Mouse (Mus musculus): ENCODE results near the gene Gm960. TPM values are rescaled to one million over a fixed set of nuclear protein-coding genes. Genes with fewer than 3 reads are reported as not detected.

Gm960 gene
- polyA plus RNA-seq, 1 experiment from 2014 or later = 1.2 TPM

- H3K9ac ChIP-seq (ENCODE audit: low read length) = no peak overlapping the region
- no peak overlapping the region for H3K4me3 ChIP-seq (replicated peaks; ENCODE audit: low read length)
- ATAC-seq (ENCODE audit: insufficient read depth, low FRiP score) = no peak
- H3K27me3 ChIP-seq (ENCODE audit: control insufficient read depth, insufficient read depth, low read length) = peaks cover 23% of the 10 kb centered on the region
- no peaks in the 10 kb centered on the region for H3K36me3 ChIP-seq (ENCODE audit: control insufficient read depth, insufficient read depth, low read length)
- peaks cover 7% of the 10 kb centered on the region for H3K4me1 ChIP-seq (ENCODE audit: control insufficient read depth, insufficient read depth, low read length)
- H3K27ac ChIP-seq (ENCODE audit: low read length) = no peak overlapping the region
- no peaks in the 10 kb centered on the region for H3K9me3 ChIP-seq (replicated peaks; ENCODE audit: control insufficient read depth, low read length)
- 94% methylated on average over 2 of the region's 2 CpGs for WGBS
- H3K4me2 ChIP-seq (ENCODE audit: low read depth, low read length) = no peak overlapping the region
These were observed 18.8 kb upstream of the Gm960 start for GRCm38 (mm10) chr19:4717281-4717680.

GRCm38 (mm10) chr19:4716756-4717155, 18.3 kb upstream of the Gm960 start:
- Histone ChIP-seq H3K36me3 (ENCODE audit: control insufficient read depth, insufficient read depth, low read length) (no peaks in the 10 kb centered on the region), H3K4me1 (ENCODE audit: control insufficient read depth, insufficient read depth, low read length) (peaks cover 10% of the 10 kb centered on the region), H3K4me3 (replicated peaks; ENCODE audit: low read length) (no peak overlapping the region), H3K4me2 (ENCODE audit: low read depth, low read length) (no peak overlapping the region), H3K9ac (ENCODE audit: low read length) (no peak overlapping the region), H3K27me3 (ENCODE audit: control insufficient read depth, insufficient read depth, low read length) (peaks cover 28% of the 10 kb centered on the region), H3K9me3 (replicated peaks; ENCODE audit: control insufficient read depth, low read length) (no peaks in the 10 kb centered on the region), H3K27ac (ENCODE audit: low read length) (no peak overlapping the region)
- 97% methylated on average over 14 of the region's 14 CpGs for WGBS
- ATAC-seq (ENCODE audit: insufficient read depth, low FRiP score) = no peak

- Histone ChIP-seq H3K4me2 (ENCODE audit: low read depth, low read length) (no peak overlapping the region), H3K9ac (ENCODE audit: low read length) (no peak overlapping the region), H3K9me3 (replicated peaks; ENCODE audit: control insufficient read depth, low read length) (no peaks in the 10 kb centered on the region), H3K27ac (ENCODE audit: low read length) (no peak overlapping the region), H3K4me3 (replicated peaks; ENCODE audit: low read length) (no peak overlapping the region), H3K36me3 (ENCODE audit: control insufficient read depth, insufficient read depth, low read length) (no peaks in the 10 kb centered on the region), H3K4me1 (ENCODE audit: control insufficient read depth, insufficient read depth, low read length) (peaks cover 9% of the 10 kb centered on the region), H3K27me3 (ENCODE audit: control insufficient read depth, insufficient read depth, low read length) (peaks cover 43% of the 10 kb centered on the region)
- WGBS = 63% methylated on average over 3 of the region's 3 CpGs
- no peak for ATAC-seq (ENCODE audit: insufficient read depth, low FRiP score)
These were observed 15.4 kb upstream of the Gm960 start for GRCm38 (mm10) chr19:4713886-4714285.

GRCm38 (mm10) chr19:4712781-4713526, 14.5 kb upstream of the Gm960 start:
- peaks cover 43% of the 10 kb centered on the region for H3K27me3 ChIP-seq (ENCODE audit: control insufficient read depth, insufficient read depth, low read length)
- ATAC-seq (ENCODE audit: insufficient read depth, low FRiP score) = no peak
- H3K9ac ChIP-seq (ENCODE audit: low read length) = no peak overlapping the region
- peak overlapping the region; percentile 57 for H3K4me3 ChIP-seq (replicated peaks; ENCODE audit: low read length)
- peaks cover 7% of the 10 kb centered on the region for H3K4me1 ChIP-seq (ENCODE audit: control insufficient read depth, insufficient read depth, low read length)
- no peak overlapping the region for H3K27ac ChIP-seq (ENCODE audit: low read length)
- H3K4me2 ChIP-seq (ENCODE audit: low read depth, low read length) = peak overlapping the region; percentile 100
- no peaks in the 10 kb centered on the region for H3K9me3 ChIP-seq (replicated peaks; ENCODE audit: control insufficient read depth, low read length)
- 47% methylated on average over 13 of the region's 13 CpGs for WGBS
- no peaks in the 10 kb centered on the region for H3K36me3 ChIP-seq (ENCODE audit: control insufficient read depth, insufficient read depth, low read length)

- Histone ChIP-seq H3K4me3 (replicated peaks; ENCODE audit: low read length) (peak overlapping the region; percentile 57), H3K27me3 (ENCODE audit: control insufficient read depth, insufficient read depth, low read length) (peaks cover 43% of the 10 kb centered on the region), H3K36me3 (ENCODE audit: control insufficient read depth, insufficient read depth, low read length) (no peaks in the 10 kb centered on the region), H3K4me2 (ENCODE audit: low read depth, low read length) (peak overlapping the region; percentile 100), H3K9ac (ENCODE audit: low read length) (peak overlapping the region; percentile 73), H3K9me3 (replicated peaks; ENCODE audit: control insufficient read depth, low read length) (no peaks in the 10 kb centered on the region), H3K27ac (ENCODE audit: low read length) (no peak overlapping the region), H3K4me1 (ENCODE audit: control insufficient read depth, insufficient read depth, low read length) (peaks cover 7% of the 10 kb centered on the region)
- WGBS = 1% methylated on average over 53 of the region's 60 CpGs
- peak; percentile 50; the same call in 1 of the 2 replicates for ATAC-seq (ENCODE audit: insufficient read depth, low FRiP score)
These were observed 13.8 kb upstream of the Gm960 start for GRCm38 (mm10) chr19:4712156-4712780.

GRCm38 (mm10) chr19:4711601-4712155, 13.2 kb upstream of the Gm960 start:
- peak overlapping the region; percentile 57 for H3K4me3 ChIP-seq (replicated peaks; ENCODE audit: low read length)
- H3K4me1 ChIP-seq (ENCODE audit: control insufficient read depth, insufficient read depth, low read length) = peaks cover 7% of the 10 kb centered on the region
- no peak overlapping the region for H3K27ac ChIP-seq (ENCODE audit: low read length)
- ATAC-seq (ENCODE audit: insufficient read depth, low FRiP score) = peak; percentile 44; the same call in 1 of the 2 replicates
- no peaks in the 10 kb centered on the region for H3K9me3 ChIP-seq (replicated peaks; ENCODE audit: control insufficient read depth, low read length)
- H3K36me3 ChIP-seq (ENCODE audit: control insufficient read depth, insufficient read depth, low read length) = no peaks in the 10 kb centered on the region
- H3K4me2 ChIP-seq (ENCODE audit: low read depth, low read length) = peak overlapping the region; percentile 100
- peaks cover 43% of the 10 kb centered on the region for H3K27me3 ChIP-seq (ENCODE audit: control insufficient read depth, insufficient read depth, low read length)
- peak overlapping the region; percentile 73 for H3K9ac ChIP-seq (ENCODE audit: low read length)
- 2% methylated on average over 38 of the region's 65 CpGs for WGBS

GRCm38 (mm10) chr19:4711098-4711600, 12.7 kb upstream of the Gm960 start, which contains the start of gene Sptbn2:
TSS of gene Sptbn2 (plus strand) at chr19:4711167.
- WGBS = 18% methylated on average over 13 of the region's 13 CpGs
- Histone ChIP-seq H3K27ac (ENCODE audit: low read length) (no peak within 1 kb of the TSS), H3K9me3 (replicated peaks; ENCODE audit: control insufficient read depth, low read length) (no peaks in the 10 kb centered on the region), H3K9ac (ENCODE audit: low read length) (peak within 1 kb of the TSS; percentile 73), H3K27me3 (ENCODE audit: control insufficient read depth, insufficient read depth, low read length) (peaks cover 43% of the 10 kb centered on the region), H3K4me3 (replicated peaks; ENCODE audit: low read length) (peak within 1 kb of the TSS; percentile 57), H3K4me2 (ENCODE audit: low read depth, low read length) (peak within 1 kb of the TSS; percentile 100), H3K36me3 (ENCODE audit: control insufficient read depth, insufficient read depth, low read length) (no peaks in the 10 kb centered on the region), H3K4me1 (ENCODE audit: control insufficient read depth, insufficient read depth, low read length) (peaks cover 7% of the 10 kb centered on the region)
- no peak for ATAC-seq (ENCODE audit: insufficient read depth, low FRiP score)

- Histone ChIP-seq H3K9me3 (replicated peaks; ENCODE audit: control insufficient read depth, low read length) (no peaks in the 10 kb centered on the region), H3K27me3 (ENCODE audit: control insufficient read depth, insufficient read depth, low read length) (peaks cover 34% of the 10 kb centered on the region), H3K4me3 (replicated peaks; ENCODE audit: low read length) (no peak overlapping the region), H3K36me3 (ENCODE audit: control insufficient read depth, insufficient read depth, low read length) (no peaks in the 10 kb centered on the region), H3K4me2 (ENCODE audit: low read depth, low read length) (no peak overlapping the region), H3K27ac (ENCODE audit: low read length) (no peak overlapping the region), H3K4me1 (ENCODE audit: control insufficient read depth, insufficient read depth, low read length) (peaks cover 7% of the 10 kb centered on the region), H3K9ac (ENCODE audit: low read length) (no peak overlapping the region)
- WGBS = 80% methylated on average over 10 of the region's 10 CpGs
- no peak for ATAC-seq (ENCODE audit: insufficient read depth, low FRiP score)
These were observed 10.3 kb upstream of the Gm960 start for GRCm38 (mm10) chr19:4708765-4709164.

- Histone ChIP-seq H3K9me3 (replicated peaks; ENCODE audit: control insufficient read depth, low read length) (no peaks in the 10 kb centered on the region), H3K27ac (ENCODE audit: low read length) (no peak overlapping the region), H3K27me3 (ENCODE audit: control insufficient read depth, insufficient read depth, low read length) (peaks cover 17% of the 10 kb centered on the region), H3K4me3 (replicated peaks; ENCODE audit: low read length) (no peak overlapping the region), H3K36me3 (ENCODE audit: control insufficient read depth, insufficient read depth, low read length) (no peaks in the 10 kb centered on the region), H3K9ac (ENCODE audit: low read length) (no peak overlapping the region), H3K4me1 (ENCODE audit: control insufficient read depth, insufficient read depth, low read length) (0 out of 2 replicates have a peak, but pooled peaks cover 7% of the 10 kb centered on the region), H3K4me2 (ENCODE audit: low read depth, low read length) (no peak overlapping the region)
- WGBS = 35% methylated on average over 7 of the region's 7 CpGs
- no peak for ATAC-seq (ENCODE audit: insufficient read depth, low FRiP score)
These were observed 2.8 kb upstream of the Gm960 start for GRCm38 (mm10) chr19:4701221-4701620.

Data from stomach, embryonic 16.5 days (tissue).